Mouse (Mus musculus) liver, postnatal 0 days (tissue): ENCODE data around the gene Acvr1b.

ENCODE experiments used
- CTCF ChIP-seq: sonication (generic); IDR thresholded peaks from 2 replicates; pipeline ENCODE4 v1.5.1; 2016; ENCODE audit warnings: antibody characterized with exemption, low read depth
- EP300 ChIP-seq: IDR thresholded peaks from 2 replicates; pipeline ENCODE4 v1.6.1; 2016; ENCODE audit warnings: antibody characterized with exemption, low read depth, mild to moderate bottlenecking

DNA sequence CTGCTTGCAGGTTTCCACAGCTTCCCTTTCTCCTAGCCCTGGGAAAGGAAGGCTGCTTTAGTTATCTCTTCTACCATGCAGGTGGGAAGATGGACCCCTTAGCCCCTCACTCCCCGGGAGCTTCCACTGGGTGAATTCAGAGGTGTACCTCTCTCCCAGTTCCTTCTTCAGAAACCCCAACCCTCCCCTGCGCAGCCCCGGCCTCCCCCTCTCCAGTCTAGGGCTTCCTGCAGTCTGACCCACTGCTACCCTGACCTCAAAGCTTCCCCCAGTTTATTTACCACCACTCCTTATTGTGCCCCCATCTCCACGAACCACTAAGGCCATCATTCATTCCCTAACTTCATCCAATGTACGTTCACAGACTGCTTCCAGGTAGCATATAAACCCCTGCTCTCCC, 49.7 kb downstream of the Acvr1b start:
- no peak for TF ChIP-seq CTCF
- no peak for TF ChIP-seq EP300
